Mouse (Mus musculus) myocyte (in vitro differentiated cells): ENCODE measurements around the gene Pfkp. TPM values are rescaled to one million over a fixed set of nuclear protein-coding genes. Genes with fewer than 3 reads are reported as not detected.

Experiments
- H3K27me3 ChIP-seq: one replicate; pipeline ENCODE4 v1.6.1; 2011; ENCODE audit not compliant: control insufficient read depth, insufficient read depth, insufficient read length
- H3K36me3 ChIP-seq: one replicate; pipeline ENCODE4 v1.6.1; 2011; ENCODE audit not compliant: control insufficient read depth, insufficient read depth
- H3K4me2 ChIP-seq: one replicate; pipeline ENCODE4 v1.6.1; 2011; ENCODE audit warnings: low read depth, control low read depth
- H3K4me3 ChIP-seq: one replicate; pipeline ENCODE4 v1.5.1; 2011; ENCODE audit warnings: mild to moderate bottlenecking, control low read depth, moderate library complexity
- H3K79me2 ChIP-seq: one replicate; pipeline ENCODE4 v1.6.1; 2011; ENCODE audit not compliant: control insufficient read depth, insufficient read depth
- H3ac ChIP-seq: one replicate; pipeline ENCODE4 v1.6.1; 2011; ENCODE audit not compliant: control insufficient read depth, insufficient read length
- CEBPB ChIP-seq: IDR thresholded peaks from 2 replicates; pipeline ENCODE4 v1.6.1; 2011; ENCODE audit warnings: mild to moderate bottlenecking, moderate library complexity; ENCODE audit not compliant: poor library complexity, insufficient read depth, severe bottlenecking
- E2F4 ChIP-seq: IDR thresholded peaks from one replicate; pipeline ENCODE4 v1.6.1; 2011; ENCODE audit warnings: mild to moderate bottlenecking, control low read depth, moderate library complexity; ENCODE audit not compliant: insufficient read depth
- MAX ChIP-seq: IDR thresholded peaks from one replicate; pipeline ENCODE4 v1.6.1; 2011; ENCODE audit warnings: low read depth, mild to moderate bottlenecking, control low read depth
- MYOD1 ChIP-seq, 3 experiments: IDR thresholded peaks; one replicate each; pipeline ENCODE4 v1.6.1; 2011; ENCODE audit warnings: control low read depth in 2 of 3, low read depth in 2 of 3, mild to moderate bottlenecking in 2 of 3, moderate library complexity in 1 of 3; ENCODE audit not compliant: insufficient read length in 2 of 3, control insufficient read depth in 1 of 3
- MYOG ChIP-seq, 3 experiments: IDR thresholded peaks; one replicate each; pipeline ENCODE4 v1.6.1; 2011; ENCODE audit warnings: control low read depth in 2 of 3, low read depth in 2 of 3, mild to moderate bottlenecking in 2 of 3; ENCODE audit not compliant: insufficient read length in 2 of 3, control insufficient read depth in 1 of 3, insufficient read depth in 1 of 3
- POLR2A ChIP-seq: IDR thresholded peaks from one replicate; pipeline ENCODE4 v1.6.1; 2011; ENCODE audit warnings: low read depth, mild to moderate bottlenecking, control low read depth, moderate library complexity; ENCODE audit not compliant: insufficient read length
- POLR2AphosphoS2 ChIP-seq: IDR thresholded peaks from one replicate; pipeline ENCODE4 v1.6.1; 2011; ENCODE audit warnings: low read depth, control low read depth; ENCODE audit not compliant: insufficient read length
- REST ChIP-seq: IDR thresholded peaks from one replicate; pipeline ENCODE4 v1.6.1; 2011; ENCODE audit warnings: mild to moderate bottlenecking, control low read depth, moderate library complexity; ENCODE audit not compliant: insufficient read depth, insufficient read length
- SRF ChIP-seq: IDR thresholded peaks from one replicate; pipeline ENCODE4 v1.6.1; 2011; ENCODE audit warnings: low read depth; ENCODE audit not compliant: control insufficient read depth, insufficient read length
- TCF12 ChIP-seq: IDR thresholded peaks from one replicate; pipeline ENCODE4 v1.6.1; 2011; ENCODE audit warnings: mild to moderate bottlenecking, control low read depth; ENCODE audit not compliant: poor library complexity, insufficient read depth, severe bottlenecking
- TCF3 ChIP-seq: IDR thresholded peaks from one replicate; pipeline ENCODE4 v1.6.1; 2011; ENCODE audit warnings: low read depth, control low read depth; ENCODE audit not compliant: insufficient read length
- USF1 ChIP-seq: IDR thresholded peaks from one replicate; pipeline ENCODE4 v1.6.1; 2011; ENCODE audit warnings: low read depth, mild to moderate bottlenecking, control low read depth, moderate library complexity
- polyA plus RNA-seq: library from polyadenylated mRNA; unstranded; fragments of >200 nt; fragmentation: generic; extraction: Trizol; gene quantifications from one replicate; pipeline ENCODE4 v1.2.1, GENCODE M21; 2012; ENCODE audit warnings: missing spikeins

Gene Pfkp
- polyA plus RNA-seq, 1 experiment, result 74.9 TPM

- no peak for TF ChIP-seq POLR2AphosphoS2
- no peak for TF ChIP-seq MAX
- no peak for TF ChIP-seq TCF3
- no peak for TF ChIP-seq USF1
- TF ChIP-seq MYOG (IDR thresholded peaks at IDR 0.05; ENCODE audit: control insufficient read depth in 1 of 3, insufficient read depth in 1 of 3, insufficient read length in 2 of 3, low read depth in 2 of 3), result no peak
- no peak for TF ChIP-seq POLR2A
- H3K4me3 ChIP-seq, result no peak overlapping the region
- no peaks in the 10 kb centered on the region for H3K36me3 ChIP-seq
- peaks cover 5% of the 10 kb centered on the region for H3K27me3 ChIP-seq
- no peak overlapping the region for H3K4me2 ChIP-seq
- H3K79me2 ChIP-seq, result no peaks in the 10 kb centered on the region
- H3ac ChIP-seq, result no peak overlapping the region
These were observed 16.9 kb upstream of the Pfkp start for GRCm38 (mm10) chr13:6665506-6665905.

DNA sequence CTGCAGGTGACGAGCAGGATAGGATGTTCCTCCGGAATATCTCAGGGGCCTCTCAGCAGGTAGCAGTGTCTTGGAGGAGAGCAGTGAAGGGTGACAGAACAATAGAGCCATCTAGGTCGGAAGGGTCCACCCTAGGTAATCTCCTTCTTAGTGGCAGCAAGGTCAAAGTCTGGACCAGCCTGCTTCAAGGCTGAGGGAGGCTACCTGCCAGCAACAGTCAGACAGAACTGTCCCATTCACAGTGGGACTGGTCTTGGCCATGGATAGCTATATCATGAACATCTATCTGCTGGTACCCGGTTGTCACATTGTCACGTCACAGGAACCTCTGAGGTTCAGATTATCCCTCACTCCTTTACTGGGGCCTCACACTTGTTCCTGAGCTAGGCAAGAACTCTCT is 15.6 kb upstream of the Pfkp start:
- Histone ChIP-seq H3K4me3 (no peak overlapping the region), H3K36me3 (no peaks in the 10 kb centered on the region), H3K4me2 (no peak overlapping the region), H3K27me3 (peaks cover 5% of the 10 kb centered on the region), H3ac (no peak overlapping the region), H3K79me2 (no peaks in the 10 kb centered on the region)
- TF ChIP-seq MYOD1 (IDR thresholded peaks at IDR 0.05; ENCODE audit: control insufficient read depth in 1 of 3, insufficient read length in 2 of 3, low read depth in 2 of 3) (no peak), MYOG (IDR thresholded peaks at IDR 0.05; ENCODE audit: control insufficient read depth in 1 of 3, insufficient read depth in 1 of 3, insufficient read length in 2 of 3, low read depth in 2 of 3) (no peak), MAX (no peak), SRF (no peak), TCF12 (no peak), E2F4 (no peak), REST (no peak), USF1 (no peak), TCF3 (no peak), POLR2AphosphoS2 (no peak)

DNA sequence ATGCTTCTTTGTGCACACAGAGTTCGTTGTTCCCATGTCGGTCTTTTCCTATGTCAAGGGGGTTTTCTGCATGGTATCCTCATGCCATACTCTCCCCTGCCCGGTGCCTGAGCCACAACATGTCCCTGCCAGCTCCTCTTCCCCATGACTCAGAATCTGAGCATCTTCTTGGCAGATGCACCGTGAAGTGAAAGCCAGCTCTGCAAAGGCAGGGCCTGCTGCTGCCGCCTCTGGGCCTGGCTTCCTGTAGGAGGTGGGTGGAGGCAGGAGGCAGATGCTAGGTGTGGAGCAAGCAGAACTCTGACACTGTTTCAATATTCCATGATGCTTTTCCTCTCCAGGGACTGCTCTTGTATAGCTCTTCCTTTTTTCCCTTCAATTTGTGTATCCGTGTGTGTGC is 10.7 kb upstream of the Pfkp start:
- H3K4me3 ChIP-seq, result no peak overlapping the region
- no peaks in the 10 kb centered on the region for H3K79me2 ChIP-seq
- H3K27me3 ChIP-seq, result peaks cover 5% of the 10 kb centered on the region
- H3K4me2 ChIP-seq, result no peak overlapping the region
- TF ChIP-seq CEBPB, result no peak
- no peak for TF ChIP-seq TCF3
- no peaks in the 10 kb centered on the region for H3K36me3 ChIP-seq
- no peak overlapping the region for H3ac ChIP-seq

GRCm38 (mm10) chr13:6657300-6657699 is 8.7 kb upstream of the Pfkp start:
- Histone ChIP-seq H3K27me3 (no peaks in the 10 kb centered on the region), H3K36me3 (no peaks in the 10 kb centered on the region), H3K4me3 (no peak overlapping the region), H3K4me2 (no peak overlapping the region), H3K79me2 (no peaks in the 10 kb centered on the region), H3ac (no peak overlapping the region)
- TF ChIP-seq SRF (no peak), USF1 (no peak), E2F4 (no peak), REST (no peak), POLR2AphosphoS2 (no peak), CEBPB (no peak), MYOG (IDR thresholded peaks at IDR 0.05; ENCODE audit: control insufficient read depth in 1 of 3, insufficient read depth in 1 of 3, insufficient read length in 2 of 3, low read depth in 2 of 3) (no peak), MYOD1 (IDR thresholded peaks at IDR 0.05; ENCODE audit: control insufficient read depth in 1 of 3, insufficient read length in 2 of 3, low read depth in 2 of 3) (no peak), TCF3 (no peak), MAX (no peak), POLR2A (no peak), TCF12 (no peak)

DNA sequence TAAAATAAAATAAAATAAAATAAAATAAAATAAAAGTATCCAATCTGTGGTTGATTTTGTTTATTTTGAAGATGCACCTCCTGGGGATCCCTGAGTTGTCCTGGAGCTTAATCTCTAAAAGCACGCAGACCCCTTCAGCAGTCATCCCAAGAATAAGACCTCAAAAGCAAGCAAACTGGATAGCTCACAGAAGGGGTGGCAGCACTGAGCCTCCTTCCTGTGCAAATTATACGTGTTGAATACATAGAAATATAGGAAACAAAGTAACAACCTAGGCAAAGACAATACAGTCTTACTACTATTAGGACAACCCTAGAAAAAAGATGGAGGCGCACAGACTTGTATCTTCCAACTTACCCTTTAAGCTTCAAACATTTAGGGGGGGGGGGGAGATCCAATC is 965 bp upstream of the Pfkp start:
- no peak overlapping the region for H3ac ChIP-seq
- no peak overlapping the region for H3K4me3 ChIP-seq
- no peak overlapping the region for H3K4me2 ChIP-seq
- H3K79me2 ChIP-seq, result peaks cover 21% of the 10 kb centered on the region
- no peak for TF ChIP-seq TCF3
- TF ChIP-seq E2F4, result no peak
- no peak for TF ChIP-seq CEBPB
- no peak for TF ChIP-seq POLR2A
- TF ChIP-seq MYOD1 (IDR thresholded peaks at IDR 0.05; ENCODE audit: control insufficient read depth in 1 of 3, insufficient read length in 2 of 3, low read depth in 2 of 3), result no peak
- no peaks in the 10 kb centered on the region for H3K36me3 ChIP-seq
- no peaks in the 10 kb centered on the region for H3K27me3 ChIP-seq
